Mouse (Mus musculus) liver, embryonic 16.5 days (tissue): ENCODE measurements at regions not wholly inside any gene's neighbourhood (a gene's known extent, or its start where the extent isn't known, plus 50 kb on each side); places are given as distances from the start of the nearest gene placed in this dataset.

Source experiments
- ATAC-seq: fragments of 200-750 bp; cut with Nextera tagmentation; 2 replicates; pipeline ENCODE4 v1.8.0; 2017; ENCODE audit warnings: low read depth, mild to moderate bottlenecking, moderate number of reproducible peaks, moderate library complexity
- H3K27ac ChIP-seq: fragments of 300-500 bp; sonication (generic); 2 replicates; pipeline ENCODE4 v1.5.1; 2014; ENCODE audit warnings: mild to moderate bottlenecking, low read length
- H3K27me3 ChIP-seq: fragments of 300-500 bp; sonication (generic); 2 replicates; pipeline ENCODE4 v1.6.1; 2014; ENCODE audit warnings: low read depth, low read length, mixed read lengths; ENCODE audit not compliant: control insufficient read depth, insufficient read depth
- H3K36me3 ChIP-seq: fragments of 300-500 bp; sonication (generic); 2 replicates; pipeline ENCODE4 v1.6.1; 2014; ENCODE audit warnings: mild to moderate bottlenecking; ENCODE audit not compliant: control insufficient read depth, insufficient read depth
- H3K4me1 ChIP-seq: fragments of 300-500 bp; sonication (generic); 2 replicates; pipeline ENCODE4 v1.6.1; 2014; ENCODE audit warnings: low read depth, low read length, mixed read lengths; ENCODE audit not compliant: control insufficient read depth
- H3K4me2 ChIP-seq: fragments of 300-500 bp; sonication (generic); 2 replicates; pipeline ENCODE4 v1.6.1; 2014; ENCODE audit warnings: low read depth, low read length, mixed read lengths
- H3K4me3 ChIP-seq: fragments of 300-500 bp; sonication (generic); 2 replicates; pipeline ENCODE4 v1.5.1; 2014; ENCODE audit warnings: low read depth, mild to moderate bottlenecking, low read length
- H3K9ac ChIP-seq: fragments of 300-500 bp; sonication (generic); 2 replicates; pipeline ENCODE4 v1.6.1; 2014; ENCODE audit warnings: low read depth, low read length
- H3K9me3 ChIP-seq: fragments of 300-500 bp; sonication (generic); replicated peaks from 2 replicates; pipeline ENCODE4 v1.6.1; 2016; ENCODE audit warnings: low read length; ENCODE audit not compliant: control insufficient read depth
- WGBS: fragments of 180-500 bp; shearing (Covaris S2); extraction: QIAGEN DNeasy Blood & Tissue Kit; methylation state at CpG from one replicate; pipeline ENCODE4 v1.1.7; 2014; ENCODE audit not compliant: insufficient replicate concordance; 5-methylcytosine and 5-hydroxymethylcytosine counted together

DNA sequence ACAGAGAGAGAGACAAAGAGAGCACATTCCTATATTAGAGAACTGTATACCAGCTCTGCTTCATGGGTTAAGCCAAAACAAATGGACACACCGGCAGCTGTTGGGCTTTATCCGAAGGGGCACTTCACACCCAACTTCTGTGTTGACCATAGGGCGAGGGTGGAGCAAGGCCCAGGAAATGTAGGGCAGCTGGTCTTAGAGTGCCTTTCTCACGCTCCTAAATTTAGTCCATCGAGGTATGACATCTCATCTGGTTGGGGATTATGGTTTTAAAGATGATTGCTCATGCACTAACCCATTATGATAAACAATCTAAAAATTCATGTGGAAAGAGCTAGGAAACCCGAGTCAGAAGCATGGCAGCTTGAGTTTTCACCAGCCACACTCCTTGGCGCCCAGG lies 63.6 kb upstream of the Ralgps2 start:
- no peaks in the 10 kb centered on the region; the same call in none of the 2 replicates for H3K4me1 ChIP-seq
- no peak overlapping the region for H3K27ac ChIP-seq
- H3K4me2 ChIP-seq: no peak overlapping the region
- H3K9me3 ChIP-seq: no peaks in the 10 kb centered on the region
- H3K9ac ChIP-seq: no peak overlapping the region
- no peaks in the 10 kb centered on the region for H3K27me3 ChIP-seq
- WGBS: 80% methylated on average over 7 of the region's 7 CpGs
- no peaks in the 10 kb centered on the region for H3K36me3 ChIP-seq
- H3K4me3 ChIP-seq: no peak overlapping the region
- no peak for ATAC-seq

DNA sequence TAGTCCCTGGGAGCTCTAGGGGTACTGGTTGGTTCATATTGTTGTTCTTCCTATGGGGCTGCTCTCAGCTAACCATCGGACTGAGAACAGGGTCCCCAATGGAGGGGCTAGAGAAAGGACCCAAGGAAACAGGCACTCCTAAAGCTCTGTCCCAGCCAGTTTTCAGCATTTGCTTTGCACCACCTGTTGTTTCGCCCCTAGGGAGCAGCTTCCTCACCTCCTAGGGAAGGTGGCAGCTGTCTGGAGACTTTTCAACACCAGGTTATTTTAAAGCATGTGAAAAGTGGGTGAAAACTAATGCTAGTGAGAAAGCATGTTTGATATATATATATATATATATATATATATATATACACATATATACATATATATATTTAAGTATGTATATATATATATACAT lies 62.8 kb upstream of the Ralgps2 start:
- Histone ChIP-seq H3K4me2 (no peak overlapping the region), H3K27me3 (no peaks in the 10 kb centered on the region), H3K27ac (no peak overlapping the region), H3K4me1 (no peaks in the 10 kb centered on the region; the same call in none of the 2 replicates), H3K9me3 (no peaks in the 10 kb centered on the region), H3K4me3 (no peak overlapping the region), H3K9ac (no peak overlapping the region), H3K36me3 (no peaks in the 10 kb centered on the region)
- 59% methylated on average over 2 of the region's 2 CpGs for WGBS
- no peak for ATAC-seq

DNA sequence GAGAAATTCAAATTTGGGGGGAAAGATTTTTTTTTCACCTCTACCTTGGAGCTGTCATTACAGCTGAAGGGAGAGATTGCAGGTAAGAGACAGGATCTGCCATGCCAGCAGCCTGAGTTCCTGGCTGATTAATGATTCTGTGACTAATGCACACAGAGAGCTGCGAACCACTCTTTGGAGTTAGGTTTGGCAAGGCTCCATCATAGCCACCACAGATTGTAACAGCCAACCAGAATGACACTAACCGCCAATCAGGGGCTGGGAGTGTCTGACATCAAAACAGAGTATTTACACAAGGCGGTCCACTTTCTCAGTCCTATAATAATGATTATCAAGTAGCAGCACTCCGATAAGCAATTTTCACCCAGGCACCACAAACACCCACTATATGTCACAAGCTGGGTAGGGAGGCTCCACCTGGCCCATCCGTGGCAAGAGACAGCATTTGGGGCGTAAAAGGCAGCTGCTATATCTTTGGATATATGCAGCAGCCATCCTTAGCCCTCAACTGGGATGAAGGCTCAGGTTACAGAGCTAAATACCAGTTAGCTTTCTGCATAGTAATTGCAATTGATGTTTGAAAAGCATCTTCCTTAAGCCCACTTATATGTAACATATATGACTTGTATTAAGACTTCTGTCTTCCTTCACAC lies 61.7 kb upstream of the Ralgps2 start:
- Histone ChIP-seq H3K27ac (no peak overlapping the region), H3K9me3 (no peaks in the 10 kb centered on the region), H3K4me3 (no peak overlapping the region), H3K27me3 (no peaks in the 10 kb centered on the region), H3K4me1 (no peaks in the 10 kb centered on the region; the same call in none of the 2 replicates), H3K9ac (no peak overlapping the region), H3K4me2 (no peak overlapping the region), H3K36me3 (no peaks in the 10 kb centered on the region)
- peak; percentile 62 for ATAC-seq
- 48% methylated on average over 6 of the region's 6 CpGs for WGBS

DNA sequence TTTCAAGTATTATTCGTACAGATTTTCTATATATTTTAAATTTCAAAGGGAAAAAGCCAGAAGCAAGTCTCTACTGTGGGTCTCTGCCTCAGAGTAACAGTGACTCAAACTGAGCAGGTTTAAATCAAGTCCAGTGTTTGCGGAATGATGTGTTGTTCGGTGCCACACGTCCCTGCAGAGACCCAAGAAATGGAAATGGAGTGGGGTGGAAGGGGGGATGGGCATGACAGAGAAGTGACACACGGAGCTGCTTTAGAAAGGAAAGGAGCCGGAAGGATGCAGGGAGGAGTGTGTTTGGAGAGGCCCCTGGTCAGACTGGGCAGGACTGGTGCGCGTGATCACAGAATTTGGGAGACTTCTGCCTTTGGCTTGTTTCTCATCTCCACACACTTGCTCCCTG lies 60.5 kb upstream of the Ralgps2 start:
- H3K27ac ChIP-seq: no peak overlapping the region
- peaks cover 6% of the 10 kb centered on the region for H3K4me1 ChIP-seq
- H3K4me3 ChIP-seq: no peak overlapping the region
- no peak overlapping the region for H3K9ac ChIP-seq
- H3K36me3 ChIP-seq: no peaks in the 10 kb centered on the region
- H3K9me3 ChIP-seq: no peaks in the 10 kb centered on the region
- 52% methylated on average over 8 of the region's 8 CpGs for WGBS
- H3K27me3 ChIP-seq: no peaks in the 10 kb centered on the region
- ATAC-seq: no peak
- H3K4me2 ChIP-seq: no peak overlapping the region

DNA sequence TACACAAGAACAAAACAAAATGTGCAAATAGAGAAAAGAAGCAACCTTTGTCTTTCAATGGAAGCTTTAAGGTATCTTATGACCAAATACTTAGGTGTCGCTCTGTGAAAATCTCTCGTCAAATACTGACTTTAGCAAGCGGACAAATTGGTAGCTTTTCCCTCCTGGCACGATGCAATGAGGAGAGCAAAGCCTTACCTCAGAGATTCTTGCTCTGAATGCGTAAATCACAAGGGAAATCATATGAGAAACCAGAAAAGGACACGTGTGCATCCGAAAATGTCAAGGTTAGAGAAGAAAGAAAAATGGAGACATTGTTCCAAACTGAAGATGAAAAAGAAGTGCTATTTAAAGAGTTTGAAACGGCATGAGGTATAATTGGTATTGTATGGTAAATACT lies 59.8 kb upstream of the Ralgps2 start:
- H3K36me3 ChIP-seq: no peaks in the 10 kb centered on the region
- no peak overlapping the region for H3K27ac ChIP-seq
- H3K9me3 ChIP-seq: no peaks in the 10 kb centered on the region
- whole genome bisulfite sequencing: 78% methylated on average over 8 of the region's 8 CpGs
- no peak overlapping the region for H3K4me3 ChIP-seq
- H3K27me3 ChIP-seq: no peaks in the 10 kb centered on the region
- ATAC-seq: no peak
- H3K4me1 ChIP-seq: peaks cover 6% of the 10 kb centered on the region
- no peak overlapping the region for H3K9ac ChIP-seq
- H3K4me2 ChIP-seq: no peak overlapping the region

DNA sequence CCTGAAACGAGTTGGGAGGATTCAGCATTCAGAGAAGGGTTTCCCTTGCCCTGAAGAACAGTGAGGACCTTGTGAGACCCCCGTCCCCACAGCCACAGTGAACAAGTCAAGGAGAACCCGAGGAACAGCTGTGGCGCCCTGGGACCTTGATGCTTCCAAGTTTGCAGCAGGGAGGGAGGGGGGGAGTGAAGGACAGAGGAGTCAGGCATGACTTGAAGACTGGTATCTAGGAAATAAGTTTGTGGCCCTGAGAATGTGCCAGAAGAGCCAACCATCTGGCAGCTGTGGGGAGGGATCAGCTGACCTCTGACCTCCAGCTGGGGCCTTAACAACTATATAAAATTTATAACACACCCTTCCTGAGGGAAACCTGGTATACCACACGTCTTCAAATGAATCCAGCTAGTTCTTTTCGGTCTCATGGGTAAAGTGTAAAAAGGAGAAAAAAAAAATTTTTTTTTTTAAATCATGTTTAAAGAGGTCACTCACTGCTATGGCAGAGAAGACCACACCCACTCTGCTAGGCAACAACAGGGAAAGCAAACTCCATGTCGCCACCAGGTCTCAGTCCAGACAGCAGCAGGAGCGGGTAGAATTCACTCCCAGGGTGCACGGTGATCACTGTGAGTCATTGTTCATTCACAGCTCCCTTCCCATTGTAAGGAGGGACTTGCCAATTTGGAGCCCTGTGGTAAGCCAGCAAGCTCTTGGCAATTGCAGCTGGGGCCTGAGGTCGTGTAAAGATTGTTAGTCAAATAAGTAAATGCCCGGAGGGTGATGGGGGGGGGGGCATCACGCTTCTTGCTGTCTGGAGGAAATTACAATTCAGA lies 58.3 kb upstream of the Ralgps2 start:
- 59% methylated on average over 12 of the region's 12 CpGs for WGBS
- Histone ChIP-seq H3K9me3 (no peaks in the 10 kb centered on the region), H3K4me2 (no peak overlapping the region), H3K27me3 (no peaks in the 10 kb centered on the region), H3K4me3 (no peak overlapping the region), H3K27ac (no peak overlapping the region), H3K36me3 (no peaks in the 10 kb centered on the region), H3K4me1 (peaks cover 9% of the 10 kb centered on the region), H3K9ac (no peak overlapping the region)
- no peak for ATAC-seq

DNA sequence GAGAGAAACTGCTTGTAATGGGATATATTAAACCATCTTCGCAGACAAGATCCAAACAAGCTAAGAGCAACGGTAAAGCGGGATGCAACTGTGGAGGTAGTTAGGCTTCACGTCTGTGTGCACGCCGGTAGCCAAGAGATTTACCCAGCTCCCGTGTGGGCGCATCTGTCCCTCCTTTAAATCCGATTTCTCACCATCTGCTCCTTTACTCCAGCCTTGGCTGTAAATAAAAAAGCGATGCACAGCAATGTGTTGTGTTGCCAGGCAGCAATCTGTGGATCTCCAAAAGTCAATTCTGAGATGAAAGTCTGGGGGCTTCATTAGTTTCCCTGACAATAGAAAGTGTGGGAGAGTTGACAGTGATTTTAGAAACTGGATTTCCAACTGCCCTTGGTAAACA lies 57.6 kb upstream of the Ralgps2 start:
- Histone ChIP-seq H3K27me3 (no peaks in the 10 kb centered on the region), H3K36me3 (no peaks in the 10 kb centered on the region), H3K4me3 (no peak overlapping the region), H3K27ac (no peak overlapping the region), H3K9ac (no peak overlapping the region), H3K9me3 (no peaks in the 10 kb centered on the region), H3K4me1 (peaks cover 9% of the 10 kb centered on the region), H3K4me2 (no peak overlapping the region)
- ATAC-seq: no peak
- WGBS: 77% methylated on average over 10 of the region's 10 CpGs

DNA sequence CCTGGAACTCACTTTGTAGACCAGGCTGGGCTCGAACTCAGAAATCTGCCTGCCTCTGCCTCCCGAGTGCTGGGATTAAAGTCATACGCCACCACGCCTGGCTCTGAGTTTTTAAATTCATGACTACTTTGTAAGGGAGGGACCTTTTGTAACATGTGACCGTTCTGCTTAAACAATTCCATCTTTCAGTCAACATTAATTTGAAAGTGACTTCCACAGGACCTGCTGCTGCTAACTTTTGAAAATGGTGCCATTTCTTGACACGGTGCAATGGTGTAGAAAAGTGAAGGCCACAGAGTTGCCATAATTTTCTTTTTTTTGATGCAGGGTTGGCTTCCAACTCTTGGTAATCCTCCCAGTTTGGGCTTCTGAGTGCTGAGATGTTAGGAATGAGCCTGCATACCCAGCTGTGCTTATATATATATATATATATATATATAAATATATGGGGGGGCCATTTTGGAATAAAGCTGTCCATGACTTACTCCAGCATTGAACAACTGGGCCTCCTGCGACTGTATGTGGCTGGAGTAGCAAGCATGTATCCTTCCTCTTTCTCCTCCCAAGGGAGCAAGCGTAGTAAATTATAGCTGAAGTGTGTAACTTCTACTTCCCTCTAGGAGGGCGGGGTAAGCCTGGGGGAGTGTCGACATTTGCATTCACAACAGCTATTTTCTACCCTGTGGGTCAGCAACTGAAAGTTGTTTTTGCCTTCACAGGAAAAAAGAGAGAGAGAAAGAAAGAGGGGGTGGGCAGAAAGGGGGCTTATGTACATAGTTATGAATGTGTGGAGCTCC lies 56.9 kb upstream of the Ralgps2 start:
- H3K27ac ChIP-seq: no peak overlapping the region
- no peak overlapping the region for H3K4me2 ChIP-seq
- H3K27me3 ChIP-seq: no peaks in the 10 kb centered on the region
- 57% methylated on average over 10 of the region's 10 CpGs for WGBS
- H3K4me3 ChIP-seq: no peak overlapping the region
- H3K9me3 ChIP-seq: no peaks in the 10 kb centered on the region
- ATAC-seq: no peak; the same call in 1 of the 2 replicates
- no peaks in the 10 kb centered on the region for H3K36me3 ChIP-seq
- peaks cover 10% of the 10 kb centered on the region for H3K4me1 ChIP-seq
- no peak overlapping the region for H3K9ac ChIP-seq
